Mouse (Mus musculus) right cerebral cortex, postnatal 25 days (tissue): ENCODE data around the gene Tekt5.

Experiments used
- DNase-seq: peaks from one replicate; pipeline ENCODE4 v3.0.0; 2022

Gene Tekt5

DNA sequence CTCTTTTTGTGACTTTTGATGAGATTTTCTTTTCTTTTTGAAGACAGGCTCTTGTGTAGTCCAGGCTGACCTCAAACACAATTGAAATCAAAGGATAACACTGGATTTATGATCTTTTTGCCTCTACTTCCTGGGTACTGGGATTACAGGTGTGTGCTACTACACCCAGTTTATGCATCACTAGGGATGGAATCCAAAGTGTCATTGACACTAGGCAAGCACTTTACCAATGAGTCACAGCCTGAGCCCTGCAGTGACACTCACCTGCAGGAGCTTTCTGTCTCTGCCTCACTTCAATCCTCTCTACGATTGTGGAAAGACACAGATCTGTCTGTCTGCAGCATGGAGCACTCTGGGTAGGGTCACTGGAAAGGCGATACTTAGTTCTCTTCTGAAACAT lies 59.3 kb downstream of the Tekt5 start:
- no peak for DNase-seq

GRCm38 (mm10) chr16:10332732-10333131 lies 62.6 kb downstream of the Tekt5 start:
- DNase-seq = no peak

- DNase-seq = no peak
Observed at GRCm38 (mm10) chr16:10330586-10331495, 64.4 kb downstream of the Tekt5 start.

DNA sequence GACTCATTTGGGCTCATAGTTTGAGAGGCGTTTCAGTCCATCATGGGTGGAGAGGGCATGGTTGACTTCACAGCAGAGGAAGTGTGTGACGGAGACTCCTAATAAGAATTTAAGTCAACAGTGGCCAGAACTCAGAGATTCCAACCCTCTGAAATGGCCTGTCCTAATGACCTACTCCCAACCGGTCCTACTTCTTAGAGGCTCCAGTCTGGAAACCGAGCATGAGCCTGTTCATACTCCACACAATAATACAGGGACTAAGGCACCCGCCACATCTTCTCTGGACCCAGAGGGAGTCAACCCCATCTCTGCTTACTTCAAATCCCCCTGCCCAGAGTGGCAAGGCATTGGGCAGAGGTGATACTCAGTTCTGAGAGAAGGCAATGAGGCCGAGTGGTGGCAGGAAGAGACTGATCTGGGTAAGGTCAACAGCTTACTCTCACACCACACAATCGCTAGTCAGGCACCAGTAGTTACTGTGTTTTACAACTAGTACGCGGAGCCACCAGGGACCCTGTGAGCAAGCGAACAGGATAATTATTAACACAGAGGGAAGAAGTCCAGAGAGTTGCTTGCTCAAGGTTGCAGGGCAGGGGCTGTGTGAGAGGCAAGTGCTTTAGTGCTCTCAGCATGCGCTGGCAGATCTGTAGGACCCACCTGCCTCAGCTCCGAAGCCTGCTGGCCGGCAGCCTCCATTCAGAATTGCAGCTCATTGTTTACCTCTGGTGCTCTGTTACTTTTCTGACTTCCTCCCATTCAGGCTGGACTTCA lies 67.5 kb downstream of the Tekt5 start:
- no peak for DNase-seq

DNA sequence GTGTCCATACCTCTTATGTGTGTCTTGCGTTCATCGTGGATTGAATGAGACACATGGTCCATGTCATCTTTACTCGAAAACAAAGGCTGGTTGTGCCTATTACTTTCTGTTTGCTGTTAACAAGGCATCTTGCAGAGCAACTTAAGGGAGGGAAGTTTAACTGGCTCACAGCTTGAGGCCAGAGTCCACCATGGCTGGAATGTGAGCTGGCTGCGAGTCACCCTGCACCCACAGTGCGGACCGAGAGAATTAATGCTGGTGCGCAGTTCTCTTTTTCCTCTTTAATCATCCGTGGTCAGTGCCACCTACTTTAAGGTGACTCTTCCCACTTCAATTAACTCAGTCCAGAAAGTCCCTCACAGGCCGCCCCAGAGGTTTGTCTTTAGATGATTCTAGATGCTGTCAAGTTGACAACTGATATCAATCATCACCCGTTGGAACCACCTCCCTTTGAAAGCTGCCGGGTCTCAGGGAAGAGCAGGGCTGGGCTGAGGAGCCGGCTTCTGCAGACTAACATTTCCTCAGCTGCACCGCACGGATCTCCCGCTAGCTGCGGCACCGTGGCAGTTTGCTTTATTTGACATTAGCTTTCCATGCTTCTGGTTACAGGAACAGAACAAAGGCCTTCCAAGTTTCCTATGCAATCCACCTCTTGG lies 75.2 kb downstream of the Tekt5 start:
- DNase-seq = no peak

GRCm38 (mm10) chr16:10317197-10317544 lies 78.1 kb downstream of the Tekt5 start:
- DNase-seq = no peak

- no peak for DNase-seq
Observed at GRCm38 (mm10) chr16:10316493-10317196, 78.6 kb downstream of the Tekt5 start.

GRCm38 (mm10) chr16:10313646-10314088 lies 81.6 kb downstream of the Tekt5 start, which contains the start of gene Emp2:
Emp2 (minus strand) TSS chr16:10313968.
- peak; percentile 13 for DNase-seq

- DNase-seq = no peak
Observed at GRCm38 (mm10) chr16:10313226-10313625, 82.1 kb downstream of the Tekt5 start.

- no peak for DNase-seq
Observed at GRCm38 (mm10) chr16:10311989-10312388, 83.3 kb downstream of the Tekt5 start.

DNA sequence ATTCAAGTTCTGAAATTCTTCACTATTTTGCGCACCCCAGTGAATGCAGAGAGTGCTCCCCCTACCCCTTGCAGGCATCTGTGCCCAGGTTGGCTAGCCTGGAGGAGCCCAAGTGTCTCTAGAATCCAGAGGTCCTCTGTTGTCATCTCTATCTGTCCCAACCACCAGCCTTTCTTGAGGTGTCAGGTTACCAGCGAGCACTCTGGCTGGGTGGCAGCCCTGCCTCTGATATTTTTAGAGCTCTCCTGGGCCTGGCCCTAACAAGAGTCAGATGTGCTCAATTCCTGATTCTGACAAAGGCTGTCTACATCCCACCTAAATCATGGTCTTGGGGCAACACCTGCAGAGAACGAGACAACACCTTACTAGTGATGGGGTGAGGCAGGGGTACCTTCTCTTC lies 84.2 kb downstream of the Tekt5 start:
- no peak for DNase-seq

- no peak for DNase-seq
Observed at GRCm38 (mm10) chr16:10310507-10310906, 84.8 kb downstream of the Tekt5 start.
